Mouse (Mus musculus): ENCODE measurements at regions not wholly inside any gene's neighbourhood (a gene's known extent, or its start where the extent isn't known, plus 50 kb on each side); places are given as distances from the start of the nearest gene placed in this dataset.

- no peak for TF ChIP-seq CTCF (conservative IDR thresholded peaks at IDR 0.05; ENCODE audit: low read length)
- no peak for TF ChIP-seq POU5F1 (IDR thresholded peaks at IDR 0.05; ENCODE audit: borderline replicate concordance, low read length)
Measured at GRCm38 (mm10) chr19:14681306-14681705, 83.5 kb upstream of the Tle4 start.
